Mouse (Mus musculus): ENCODE results near the gene Hbp1. TPM values are rescaled to one million over a fixed set of nuclear protein-coding genes. Genes with fewer than 3 reads are reported as not detected.

Gene Hbp1
- polyA plus RNA-seq, 1 experiment from 2014 or later = 125 TPM

- no peak overlapping the region for H3K4me3 ChIP-seq (ENCODE audit: low read depth, low read length)
- DNase-seq (ENCODE audit: low spot score) (no peak), ATAC-seq (ENCODE audit: insufficient number of reproducible peaks, low FRiP score, low TSS enrichment, low read depth) (no peak)
- H3K27me3 ChIP-seq (ENCODE audit: control insufficient read depth, insufficient read depth, low read length) = no peaks in the 10 kb centered on the region
- H3K27ac ChIP-seq (replicated peaks; ENCODE audit: low read depth, low read length) = no peak overlapping the region
- H3K9me3 ChIP-seq (ENCODE audit: control insufficient read depth, low read length) = no peaks in the 10 kb centered on the region
- H3K9ac ChIP-seq (ENCODE audit: low read length) = no peak overlapping the region
- H3K36me3 ChIP-seq (ENCODE audit: control insufficient read depth, insufficient read depth, low read length) = peaks cover 6% of the 10 kb centered on the region; the same call in 1 of the 2 replicates
- no peak overlapping the region for H3K4me2 ChIP-seq (ENCODE audit: low read depth, severe bottlenecking)
- no peaks in the 10 kb centered on the region for H3K4me1 ChIP-seq (ENCODE audit: control insufficient read depth, insufficient read depth, low read length)
- 97% methylated on average over 3 of the region's 3 CpGs for WGBS
Measured at GRCm38 (mm10) chr12:31931818-31932217, 18.5 kb downstream of the Hbp1 start.

GRCm38 (mm10) chr12:31928498-31928897, 21.8 kb downstream of the Hbp1 start:
- H3K4me3 ChIP-seq (ENCODE audit: low read depth, low read length) = no peak overlapping the region
- 93% methylated on average over 3 of the region's 3 CpGs for WGBS
- H3K4me2 ChIP-seq (ENCODE audit: low read depth, severe bottlenecking) = no peak overlapping the region
- H3K27me3 ChIP-seq (ENCODE audit: control insufficient read depth, insufficient read depth, low read length) = no peaks in the 10 kb centered on the region
- peaks cover 6% of the 10 kb centered on the region; the same call in 1 of the 2 replicates for H3K36me3 ChIP-seq (ENCODE audit: control insufficient read depth, insufficient read depth, low read length)
- H3K27ac ChIP-seq (replicated peaks; ENCODE audit: low read depth, low read length) = no peak overlapping the region
- H3K4me1 ChIP-seq (ENCODE audit: control insufficient read depth, insufficient read depth, low read length) = no peaks in the 10 kb centered on the region
- DNase-seq (ENCODE audit: low spot score) = no peak
- no peak for ATAC-seq (ENCODE audit: insufficient number of reproducible peaks, low FRiP score, low TSS enrichment, low read depth)
- no peak overlapping the region for H3K9ac ChIP-seq (ENCODE audit: low read length)
- no peaks in the 10 kb centered on the region for H3K9me3 ChIP-seq (ENCODE audit: control insufficient read depth, low read length)

GRCm38 (mm10) chr12:31926661-31927061, 23.7 kb downstream of the Hbp1 start:
- H3K4me2 ChIP-seq (ENCODE audit: low read depth, severe bottlenecking) = no peak overlapping the region
- no peaks in the 10 kb centered on the region for H3K4me1 ChIP-seq (ENCODE audit: control insufficient read depth, insufficient read depth, low read length)
- no peak overlapping the region for H3K4me3 ChIP-seq (ENCODE audit: low read depth, low read length)
- H3K9me3 ChIP-seq (ENCODE audit: control insufficient read depth, low read length) = no peaks in the 10 kb centered on the region
- 60% methylated on average over 4 of the region's 4 CpGs for WGBS
- DNase-seq (ENCODE audit: low spot score) (peak; percentile 72), ATAC-seq (ENCODE audit: insufficient number of reproducible peaks, low FRiP score, low TSS enrichment, low read depth) (no peak)
- no peaks in the 10 kb centered on the region for H3K27me3 ChIP-seq (ENCODE audit: control insufficient read depth, insufficient read depth, low read length)
- H3K36me3 ChIP-seq (ENCODE audit: control insufficient read depth, insufficient read depth, low read length) = peaks cover 4% of the 10 kb centered on the region; the same call in 1 of the 2 replicates
- no peak overlapping the region for H3K9ac ChIP-seq (ENCODE audit: low read length)
- H3K27ac ChIP-seq (replicated peaks; ENCODE audit: low read depth, low read length) = no peak overlapping the region

- no peak for ATAC-seq (ENCODE audit: insufficient number of reproducible peaks, low FRiP score, low TSS enrichment, low read depth)
- Histone ChIP-seq H3K4me3 (ENCODE audit: low read depth, low read length) (no peak overlapping the region), H3K9me3 (ENCODE audit: control insufficient read depth, low read length) (no peaks in the 10 kb centered on the region), H3K4me1 (ENCODE audit: control insufficient read depth, insufficient read depth, low read length) (no peaks in the 10 kb centered on the region), H3K4me2 (ENCODE audit: low read depth, severe bottlenecking) (no peak overlapping the region), H3K36me3 (ENCODE audit: control insufficient read depth, insufficient read depth, low read length) (peaks cover 2% of the 10 kb centered on the region; the same call in 1 of the 2 replicates), H3K9ac (ENCODE audit: low read length) (no peak overlapping the region), H3K27ac (replicated peaks; ENCODE audit: low read depth, low read length) (no peak overlapping the region), H3K27me3 (ENCODE audit: control insufficient read depth, insufficient read depth, low read length) (no peaks in the 10 kb centered on the region)
- 80% methylated on average over 6 of the region's 6 CpGs for WGBS
- DNase-seq (ENCODE audit: low spot score) = no peak
Measured at GRCm38 (mm10) chr12:31925343-31925742, 25.0 kb downstream of the Hbp1 start.

- H3K36me3 ChIP-seq (ENCODE audit: control insufficient read depth, insufficient read depth, low read length) = peaks cover 2% of the 10 kb centered on the region; the same call in 1 of the 2 replicates
- H3K4me1 ChIP-seq (ENCODE audit: control insufficient read depth, insufficient read depth, low read length) = no peaks in the 10 kb centered on the region
- H3K9me3 ChIP-seq (ENCODE audit: control insufficient read depth, low read length) = no peaks in the 10 kb centered on the region
- H3K27me3 ChIP-seq (ENCODE audit: control insufficient read depth, insufficient read depth, low read length) = no peaks in the 10 kb centered on the region
- no peak for DNase-seq (ENCODE audit: low spot score)
- WGBS = 96% methylated on average over 3 of the region's 3 CpGs
- H3K4me2 ChIP-seq (ENCODE audit: low read depth, severe bottlenecking) = no peak overlapping the region
- H3K27ac ChIP-seq (replicated peaks; ENCODE audit: low read depth, low read length) = no peak overlapping the region
- H3K4me3 ChIP-seq (ENCODE audit: low read depth, low read length) = no peak overlapping the region
- H3K9ac ChIP-seq (ENCODE audit: low read length) = no peak overlapping the region
- ATAC-seq (ENCODE audit: insufficient number of reproducible peaks, low FRiP score, low TSS enrichment, low read depth) = no peak
Measured at GRCm38 (mm10) chr12:31924135-31924534, 26.2 kb downstream of the Hbp1 start.

- no peak for ATAC-seq (ENCODE audit: insufficient number of reproducible peaks, low FRiP score, low TSS enrichment, low read depth)
Measured at GRCm38 (mm10) chr12:31920464-31921405, 29.6 kb downstream of the Hbp1 start.

GRCm38 (mm10) chr12:31917245-31917644, 33.1 kb downstream of the Hbp1 start:
- Histone ChIP-seq H3K27ac (replicated peaks; ENCODE audit: low read depth, low read length) (no peak overlapping the region), H3K36me3 (ENCODE audit: control insufficient read depth, insufficient read depth, low read length) (peaks cover 2% of the 10 kb centered on the region; the same call in 1 of the 2 replicates), H3K4me1 (ENCODE audit: control insufficient read depth, insufficient read depth, low read length) (no peaks in the 10 kb centered on the region), H3K27me3 (ENCODE audit: control insufficient read depth, insufficient read depth, low read length) (no peaks in the 10 kb centered on the region), H3K9ac (ENCODE audit: low read length) (no peak overlapping the region), H3K4me2 (ENCODE audit: low read depth, severe bottlenecking) (no peak overlapping the region), H3K4me3 (ENCODE audit: low read depth, low read length) (no peak overlapping the region), H3K9me3 (ENCODE audit: control insufficient read depth, low read length) (no peaks in the 10 kb centered on the region)
- DNase-seq (ENCODE audit: low spot score) = no peak
- WGBS = 88% methylated on average over 5 of the region's 5 CpGs
- ATAC-seq (ENCODE audit: insufficient number of reproducible peaks, low FRiP score, low TSS enrichment, low read depth) = no peak

More at GRCm38 (mm10) chr12:31920464-31921405, 29.6 kb downstream of the Hbp1 start:
- no peaks in the 10 kb centered on the region for H3K27me3 ChIP-seq (ENCODE audit: control insufficient read depth, insufficient read depth, low read length)
- no peak overlapping the region for H3K27ac ChIP-seq (replicated peaks; ENCODE audit: low read depth, low read length)
- peaks cover 2% of the 10 kb centered on the region; the same call in 1 of the 2 replicates for H3K36me3 ChIP-seq (ENCODE audit: control insufficient read depth, insufficient read depth, low read length)
- no peak overlapping the region for H3K4me2 ChIP-seq (ENCODE audit: low read depth, severe bottlenecking)
- no peak for DNase-seq (ENCODE audit: low spot score)
- H3K9ac ChIP-seq (ENCODE audit: low read length) = no peak overlapping the region
- 87% methylated on average over 18 of the region's 18 CpGs for WGBS
- no peaks in the 10 kb centered on the region for H3K4me1 ChIP-seq (ENCODE audit: control insufficient read depth, insufficient read depth, low read length)
- H3K4me3 ChIP-seq (ENCODE audit: low read depth, low read length) = no peak overlapping the region
- no peaks in the 10 kb centered on the region for H3K9me3 ChIP-seq (ENCODE audit: control insufficient read depth, low read length)

- H3K4me1 ChIP-seq (ENCODE audit: control insufficient read depth, insufficient read depth, low read length) = no peaks in the 10 kb centered on the region
- H3K9me3 ChIP-seq (ENCODE audit: control insufficient read depth, low read length) = no peaks in the 10 kb centered on the region
- no peak overlapping the region for H3K27ac ChIP-seq (replicated peaks; ENCODE audit: low read depth, low read length)
- H3K4me3 ChIP-seq (ENCODE audit: low read depth, low read length) = no peak overlapping the region
- H3K4me2 ChIP-seq (ENCODE audit: low read depth, severe bottlenecking) = no peak overlapping the region
- H3K9ac ChIP-seq (ENCODE audit: low read length) = no peak overlapping the region
- no peaks in the 10 kb centered on the region for H3K27me3 ChIP-seq (ENCODE audit: control insufficient read depth, insufficient read depth, low read length)
- WGBS = 93% methylated on average over 5 of the region's 5 CpGs
- peaks cover 2% of the 10 kb centered on the region; the same call in 1 of the 2 replicates for H3K36me3 ChIP-seq (ENCODE audit: control insufficient read depth, insufficient read depth, low read length)
- DNase-seq (ENCODE audit: low spot score) = no peak
- ATAC-seq (ENCODE audit: insufficient number of reproducible peaks, low FRiP score, low TSS enrichment, low read depth) = no peak
Measured at GRCm38 (mm10) chr12:31916691-31917090, 33.6 kb downstream of the Hbp1 start.
